Mouse (Mus musculus) activated CD4-positive, CD25-positive, alpha-beta regulatory T cell (primary cell): ENCODE results near the gene Lrrtm1. TPM values are rescaled to one million over a fixed set of nuclear protein-coding genes. Genes with fewer than 3 reads are reported as not detected.

Experiments
- polyA plus RNA-seq, 2 experiments: library from polyadenylated mRNA; unstranded; fragments of 100-300 nt; shearing (Covaris generic); gene quantifications; one replicate each; pipeline ENCODE4 v1.2.1; 2017

The Lrrtm1 gene
- under 1 TPM in 1 of 2 experiments, not detected in 1; 0.38 TPM for polyA plus RNA-seq

DNA sequence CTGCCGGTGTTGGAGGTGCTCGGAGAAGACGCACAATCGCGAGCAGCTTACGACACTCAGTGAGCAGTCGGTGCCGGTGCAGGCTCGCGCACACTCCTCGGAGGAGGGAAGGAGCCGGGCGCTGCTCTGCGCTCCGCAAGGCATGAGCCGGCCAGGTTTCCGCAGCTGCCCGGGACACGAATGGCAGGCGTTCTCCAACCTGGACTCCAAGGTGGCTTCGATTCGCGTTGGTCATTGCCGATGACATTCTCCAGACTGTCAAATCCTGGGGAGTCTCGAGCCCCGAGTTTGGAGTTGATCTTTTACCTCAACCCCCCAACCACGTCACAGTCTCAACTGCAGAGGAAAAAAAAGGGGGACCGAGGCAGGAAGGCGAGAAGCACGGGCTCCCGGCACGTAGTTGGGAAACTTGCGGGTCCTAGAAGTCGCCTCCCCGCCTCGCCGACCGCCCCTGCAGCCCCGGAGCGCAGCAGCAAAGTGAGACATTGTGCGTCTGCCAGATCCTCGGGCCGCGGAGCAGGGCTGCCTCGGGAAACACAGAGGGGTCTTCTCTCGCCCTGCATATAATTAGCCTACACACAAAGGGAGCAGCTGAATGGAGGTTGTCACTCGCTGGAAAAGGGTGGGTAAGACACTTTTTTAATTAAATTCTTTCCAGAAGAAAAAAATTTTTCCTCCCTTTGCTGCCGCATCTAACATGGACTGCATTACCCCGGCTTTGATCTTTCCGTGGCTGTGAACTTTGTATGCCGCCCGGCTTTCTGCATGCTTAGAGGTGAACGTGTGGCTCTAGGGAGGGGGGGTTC lies at the start of gene Lrrtm1:
Gene Lrrtm1, plus strand, starts transcription at position 89 of the 806 bp plus-strand sequence.

